Mouse (Mus musculus) bone marrow, adult 2 months (tissue): Measurements from ENCODE around the gene Zfp646.

ENCODE experiments used
- CTCF ChIP-seq: fragments of 200-500 bp; IDR thresholded peaks from 2 replicates; pipeline ENCODE4 v1.5.1; 2011; ENCODE audit warnings: low read length, control low read depth; ENCODE audit not compliant: control insufficient read depth, insufficient read depth
- POLR2A ChIP-seq: fragments of 200-500 bp; IDR thresholded peaks from 2 replicates; pipeline ENCODE4 v1.6.1; 2011; ENCODE audit warnings: low read depth, mild to moderate bottlenecking, control low read depth, low read length, borderline replicate concordance; ENCODE audit not compliant: control insufficient read depth

DNA sequence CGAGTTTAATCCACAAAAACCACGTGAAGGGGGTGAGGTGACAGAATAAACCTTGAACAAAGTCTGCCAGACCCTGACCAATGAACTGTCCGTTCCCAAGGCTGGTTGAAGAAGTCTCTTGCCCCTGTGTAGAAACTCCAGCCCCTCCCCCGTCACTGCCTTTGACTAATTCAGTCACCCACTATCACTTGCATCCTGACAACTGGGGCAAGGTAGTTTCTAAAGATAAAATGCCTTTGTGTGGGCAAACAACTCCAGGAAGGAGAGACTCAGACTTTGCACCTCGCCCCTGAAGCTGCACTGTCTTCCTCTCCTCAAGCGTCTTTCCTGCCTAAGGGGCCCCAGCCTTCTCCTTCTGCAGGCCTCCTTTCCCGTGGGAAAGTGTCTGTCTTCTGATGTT lies 24.0 kb downstream of the Zfp646 start:
- TF ChIP-seq CTCF (no peak), POLR2A (no peak)
